Mouse (Mus musculus): ENCODE data around the gene Rcor2. TPM values are rescaled to one million over a fixed set of nuclear protein-coding genes. Genes with fewer than 3 reads are reported as not detected.

Gene Rcor2
- total RNA-seq, 2 experiments from 2014 or later, result 13.4 to 14.8 TPM

DNA sequence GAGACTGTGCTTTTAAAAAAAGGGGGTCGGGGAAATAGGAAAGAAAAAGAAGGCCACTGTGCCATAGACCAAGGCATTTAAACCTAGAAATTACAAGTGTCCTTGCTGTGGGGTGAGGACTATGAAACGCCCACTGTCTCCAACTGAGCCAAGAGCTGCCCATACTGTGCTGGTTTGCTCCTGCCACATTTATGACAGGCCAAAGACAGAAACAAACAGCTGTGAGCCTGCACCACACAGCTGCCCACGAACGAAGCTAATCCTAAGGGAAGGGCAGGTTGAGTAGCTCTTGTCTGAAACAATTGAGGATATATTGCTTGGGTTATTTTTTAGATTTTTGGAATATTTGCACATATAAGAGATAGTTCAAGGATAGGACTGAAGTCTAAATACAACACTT is 49.7 kb downstream of the Rcor2 start:
- DNase-seq (ENCODE audit: low spot score in 2 of 2), result no peak

- DNase-seq (ENCODE audit: low spot score in 2 of 2), result no peak
Measured at GRCm38 (mm10) chr19:7317716-7318115, 50.6 kb downstream of the Rcor2 start.

DNA sequence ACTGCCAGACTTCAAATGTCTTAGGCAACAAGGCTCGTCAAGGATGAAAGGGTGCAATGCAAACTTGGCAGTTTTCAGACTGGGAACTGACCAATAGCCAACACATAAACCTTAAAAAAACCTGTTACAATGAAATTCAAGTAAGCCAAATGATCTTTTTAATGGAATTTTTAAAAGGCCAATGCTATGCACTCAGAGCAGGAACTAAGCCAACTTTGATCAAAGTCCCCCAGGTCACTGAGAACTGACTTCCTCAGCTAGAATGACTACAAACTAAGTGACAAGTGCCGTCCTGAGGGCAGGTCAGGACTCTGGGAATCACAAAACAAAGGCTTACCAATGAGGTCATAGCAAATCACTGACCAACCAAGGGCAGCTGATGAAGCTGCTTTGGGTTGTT is 53.1 kb downstream of the Rcor2 start:
- no peak for DNase-seq (ENCODE audit: low spot score in 2 of 2)

DNA sequence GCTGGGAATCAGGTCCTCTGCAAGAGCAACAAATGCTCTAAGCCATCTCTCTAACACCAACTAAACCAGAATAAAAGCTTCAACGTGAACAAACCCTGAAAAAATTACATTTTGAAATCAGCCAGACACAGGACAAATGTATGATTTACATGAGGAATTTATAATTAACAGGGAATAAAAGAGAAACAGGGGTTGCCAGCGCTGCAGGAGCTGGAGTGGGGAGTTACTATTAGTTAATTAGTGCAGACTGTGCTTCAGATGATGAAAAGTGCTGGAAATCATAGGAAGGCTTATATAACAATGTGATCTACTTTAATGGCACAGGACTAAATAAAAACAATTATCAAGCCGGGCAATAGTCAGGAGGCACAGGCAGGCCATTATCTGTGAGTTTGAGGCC is 54.3 kb downstream of the Rcor2 start:
- DNase-seq (ENCODE audit: low spot score in 2 of 2), result no peak

Other genes starting within 250 kb of the Rcor2 start
- 10 to 100 TPM in 1 of 2 experiments, 1 to 10 TPM in 1; 8.7 to 11.3 TPM for gene Fermt3, start 247.9 kb upstream of the Rcor2 start, total RNA-seq (2021)
- gene Stip1, start 227.4 kb upstream of the Rcor2 start, total RNA-seq (2021), result 100 to 1,000 TPM; 115 to 117 TPM
- 10 to 100 TPM; 32.4 to 35.0 TPM for gene Macrod1, start 210.5 kb upstream of the Rcor2 start, total RNA-seq (2021)
- gene Flrt1, start 161.6 kb upstream of the Rcor2 start, total RNA-seq (2021), result 1 to 10 TPM; 3.8 to 5.9 TPM
- 100 to 1,000 TPM; 133 to 135 TPM for gene Otub1, start 61.0 kb upstream of the Rcor2 start, total RNA-seq (2021)
- 100 to 1,000 TPM; 687 to 720 TPM for gene Cox8a, start 49.7 kb upstream of the Rcor2 start, total RNA-seq (2021)
- gene Naa40, start 26.1 kb upstream of the Rcor2 start, total RNA-seq (2021), result 10 to 100 TPM; 47.1 to 48.3 TPM
- 10 to 100 TPM; 74.7 to 81.2 TPM for gene Mark2, start 74.5 kb downstream of the Rcor2 start, total RNA-seq (2021)
- 10 to 100 TPM; 35.4 to 39.4 TPM for gene Spindoc, start 115.7 kb downstream of the Rcor2 start, total RNA-seq (2021)
- 10 to 100 TPM; 45.3 to 49.2 TPM for gene 2700081O15Rik, start 150.3 kb downstream of the Rcor2 start, total RNA-seq (2021)
- gene Rtn3, start 216.0 kb downstream of the Rcor2 start, total RNA-seq (2021), result 100 to 1,000 TPM; 130 to 147 TPM
- gene Atl3, start 226.7 kb downstream of the Rcor2 start, total RNA-seq (2021), result 100 to 1,000 TPM; 112 to 117 TPM

Data from adrenal gland, postnatal 4 days (tissue).